Mouse (Mus musculus) left cerebral cortex, postnatal 14 days (tissue): ENCODE data around the gene Nab1. TPM values are rescaled to one million over a fixed set of nuclear protein-coding genes. Genes with fewer than 3 reads are reported as not detected.

Experiments used
- DNase-seq, 2 experiments: peaks; one replicate each; pipeline ENCODE4 v3.0.0; 2021 to 2022; ENCODE audit warnings: low spot score in 2 of 2, mixed read lengths in 1 of 2
- intact Hi-C: fragments of 180-260 bp; cut with DNase I; formaldehyde crosslinking; loops from one replicate; pipeline ENCODE4 v1.15.1; 2025
- total RNA-seq, 2 experiments: library from RNA; stranded (reverse); gene quantifications; 2 replicates each; pipeline ENCODE4 v1.2.3; 2021

Gene Nab1
- total RNA-seq, 2 experiments from 2014 or later, result 25.1 to 26.4 TPM

GRCm38 (mm10) chr1:52423057-52423456, 77.4 kb downstream of the Nab1 start:
- DNase-seq, result no peak
- intact Hi-C loops, result no loop called here

GRCm38 (mm10) chr1:52422137-52422536, 78.3 kb downstream of the Nab1 start:
- no peak for DNase-seq
- intact Hi-C loops, result no loop called here

GRCm38 (mm10) chr1:52421623-52422022, 78.9 kb downstream of the Nab1 start:
- DNase-seq, result no peak
- intact Hi-C loops, result no loop called here

GRCm38 (mm10) chr1:52419088-52419819, 81.2 kb downstream of the Nab1 start:
- intact Hi-C loops, result no loop called here
- DNase-seq, result no peak

Other genes with a start within 250 kb of the Nab1 start
- gene Nemp2, start 130.0 kb upstream of the Nab1 start, total RNA-seq, result 1 to 10 TPM; 3.9 to 5.5 TPM
- 10 to 100 TPM; 68.8 to 70.5 TPM for gene Mfsd6, start 226.8 kb upstream of the Nab1 start, total RNA-seq